Mouse (Mus musculus): ENCODE measurements at regions not wholly inside any gene's neighbourhood (a gene's known extent, or its start where the extent isn't known, plus 50 kb on each side); places are given as distances from the start of the nearest gene placed in this dataset.

DNA sequence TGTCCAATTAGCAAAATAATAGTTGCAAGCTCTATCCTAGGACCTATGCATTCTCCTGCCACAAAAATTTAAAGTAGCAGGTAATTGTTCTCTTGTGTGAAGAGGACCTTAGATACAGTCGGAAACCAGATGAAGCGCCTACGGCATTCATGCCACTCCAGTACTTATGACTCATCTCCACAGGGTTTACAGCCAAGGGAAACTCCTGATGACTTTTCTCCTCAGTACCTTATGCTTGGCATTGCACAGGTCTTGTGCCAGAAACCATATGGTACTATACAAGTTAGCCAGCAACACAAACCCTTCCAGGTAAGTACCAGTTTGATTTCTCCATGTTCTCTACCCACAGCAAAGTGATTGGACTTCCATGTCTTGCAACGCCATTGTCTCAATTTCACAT is 606.3 kb upstream of the Dmac1 start:
- DNase-seq (ENCODE audit: low spot score in 2 of 2) = no peak

DNA sequence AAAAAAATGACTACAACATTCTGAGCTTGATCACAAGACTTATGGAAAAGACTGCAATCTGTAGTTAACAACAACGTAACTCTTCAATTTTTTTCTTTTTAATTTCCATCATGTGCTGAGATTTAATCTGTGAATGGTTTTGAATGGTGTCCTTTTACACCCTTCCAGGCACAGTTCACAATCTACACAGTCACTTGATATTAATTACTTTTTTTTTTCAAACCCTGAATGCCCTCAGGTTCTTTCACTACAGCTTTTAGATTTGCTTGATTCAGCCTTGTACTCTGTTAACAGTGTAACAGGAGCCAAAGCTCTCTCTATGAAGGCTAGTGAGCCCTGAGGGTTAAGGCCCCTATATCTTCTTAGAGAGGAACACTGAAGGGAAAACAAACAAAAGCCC is 591.7 kb upstream of the Dmac1 start:
- no peak for DNase-seq (ENCODE audit: low spot score in 2 of 2)

DNA sequence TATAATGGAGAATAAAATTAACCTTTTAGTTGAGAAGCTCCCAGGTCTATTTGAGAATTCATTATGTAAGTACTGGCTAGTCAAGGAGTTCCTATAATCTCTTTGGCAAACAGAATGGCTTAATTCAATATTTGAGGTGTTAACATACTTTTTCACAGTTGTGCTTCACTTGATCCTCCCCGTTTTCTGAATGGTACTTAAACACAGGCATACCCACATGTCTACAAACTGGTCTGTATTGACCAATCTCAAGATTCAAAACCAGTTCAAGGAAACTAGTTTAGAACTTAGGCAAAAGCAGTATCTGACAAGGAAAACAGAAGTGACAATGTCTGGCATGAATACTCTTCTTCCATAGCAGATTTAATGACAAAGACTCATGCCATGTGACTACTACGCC is 583.0 kb upstream of the Dmac1 start:
- DNase-seq (ENCODE audit: low spot score in 2 of 2) = no peak

DNA sequence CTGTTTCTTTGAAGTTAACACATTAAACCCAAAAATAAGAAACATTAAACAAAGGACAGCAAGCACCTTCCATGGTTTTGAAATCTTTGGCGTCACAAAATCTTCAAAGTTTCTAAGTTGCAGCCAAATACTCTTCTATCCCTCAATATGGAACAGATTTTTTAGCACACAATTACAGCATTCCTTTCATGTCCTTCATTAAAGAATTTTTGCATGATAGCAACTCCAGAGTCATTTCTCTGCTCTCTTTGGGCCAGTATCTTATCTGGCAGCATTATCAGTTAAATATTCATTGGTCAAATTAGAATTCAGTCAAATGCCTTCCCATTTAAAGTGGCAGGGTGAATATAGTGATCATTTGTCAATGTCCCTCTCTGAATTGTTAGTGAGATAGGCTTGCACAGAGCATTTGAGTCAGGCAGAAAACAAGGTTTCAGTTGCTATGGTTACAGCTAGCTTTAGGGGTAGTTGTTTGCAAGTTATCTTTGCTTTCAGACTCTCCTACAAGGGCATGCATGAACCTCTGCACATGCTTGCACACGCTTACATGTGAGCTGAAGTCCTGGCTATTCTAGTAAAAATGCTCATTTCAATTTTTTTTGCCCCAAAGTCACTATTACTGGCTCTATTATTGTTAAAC is 579.8 kb upstream of the Dmac1 start:
- DNase-seq (ENCODE audit: low spot score in 2 of 2) = no peak

DNA sequence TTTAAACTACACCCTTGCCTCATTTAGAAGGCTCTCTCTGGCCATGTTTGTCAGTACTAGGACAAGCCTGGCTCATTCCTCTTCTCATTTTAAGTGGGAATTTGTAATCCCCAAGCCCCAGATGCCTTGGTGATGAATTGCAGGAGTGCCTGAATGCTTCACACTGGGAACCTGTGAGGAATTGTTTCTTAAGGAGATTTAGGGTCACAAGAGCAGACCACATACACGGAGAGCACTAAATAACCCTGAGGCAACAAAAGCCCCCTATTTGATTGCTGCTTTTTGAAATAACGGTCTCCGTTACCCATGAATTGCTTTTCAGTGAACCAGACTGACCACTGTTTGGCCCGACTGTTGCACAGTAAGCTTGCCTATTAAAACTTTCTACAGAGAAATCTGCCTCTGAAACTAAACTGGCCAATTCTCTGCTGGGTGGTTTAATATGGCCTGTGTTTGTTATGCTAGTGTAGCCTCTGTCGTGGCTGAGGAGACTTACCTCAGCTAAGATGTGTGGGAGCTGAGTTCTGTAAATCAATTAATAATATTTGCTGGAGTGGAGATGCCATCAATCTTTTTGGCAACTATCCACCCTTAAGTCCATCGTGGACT is 577.7 kb upstream of the Dmac1 start:
- DNase-seq (ENCODE audit: low spot score in 2 of 2) = no peak

DNA sequence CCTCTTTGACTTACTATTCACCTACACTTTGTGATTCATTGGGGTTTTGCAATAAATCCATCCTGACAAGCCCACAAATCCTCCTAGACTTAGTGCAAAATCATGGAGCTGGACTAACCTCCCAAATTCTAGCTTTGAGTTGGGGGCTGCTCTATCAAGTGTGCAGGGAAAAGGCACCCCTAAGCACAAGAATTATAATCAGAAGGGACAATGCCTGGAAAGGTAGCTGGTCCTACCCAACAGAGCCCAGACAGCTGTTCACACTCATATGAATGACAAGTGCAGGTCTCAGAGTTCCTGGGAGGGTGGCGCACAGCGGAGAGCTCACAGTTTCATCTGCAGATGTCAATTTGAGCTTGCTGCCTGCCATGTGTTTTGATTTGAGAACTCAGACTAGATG is 572.2 kb upstream of the Dmac1 start:
- no peak for DNase-seq (ENCODE audit: low spot score in 2 of 2)

DNA sequence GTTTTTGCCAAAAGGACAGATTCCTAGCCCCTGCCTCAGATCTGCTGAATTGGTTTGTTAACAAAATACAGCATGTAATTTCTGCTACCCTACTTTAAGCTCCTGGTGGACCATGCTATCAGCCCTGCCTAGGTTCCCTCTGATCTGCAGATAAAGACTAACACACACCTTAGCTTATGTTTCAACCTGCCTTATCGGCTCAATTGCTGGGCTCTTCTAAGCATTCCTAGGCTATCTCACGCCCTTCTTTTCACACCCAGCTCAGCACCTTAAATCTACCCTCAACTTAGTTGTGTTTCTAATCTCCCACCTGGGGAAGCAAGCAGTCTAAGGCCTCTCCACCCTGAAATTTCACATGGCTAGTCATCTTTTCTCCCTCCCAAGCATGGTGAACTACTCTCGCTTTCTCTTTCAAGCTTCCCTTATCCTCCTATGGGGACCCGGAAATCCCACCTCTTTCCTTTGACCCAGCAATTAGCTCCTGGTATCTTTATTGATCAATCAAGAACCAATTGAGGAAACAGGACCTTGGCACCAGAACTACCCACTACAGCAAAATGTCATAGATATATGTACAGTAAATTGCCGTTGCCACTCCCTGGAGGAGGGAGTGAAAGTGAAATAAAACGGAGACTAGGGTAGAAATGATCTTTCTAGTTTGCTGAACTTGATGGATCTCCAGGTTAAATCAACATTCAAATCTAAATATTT is 569.7 kb upstream of the Dmac1 start:
- DNase-seq (ENCODE audit: low spot score in 2 of 2) = no peak

DNA sequence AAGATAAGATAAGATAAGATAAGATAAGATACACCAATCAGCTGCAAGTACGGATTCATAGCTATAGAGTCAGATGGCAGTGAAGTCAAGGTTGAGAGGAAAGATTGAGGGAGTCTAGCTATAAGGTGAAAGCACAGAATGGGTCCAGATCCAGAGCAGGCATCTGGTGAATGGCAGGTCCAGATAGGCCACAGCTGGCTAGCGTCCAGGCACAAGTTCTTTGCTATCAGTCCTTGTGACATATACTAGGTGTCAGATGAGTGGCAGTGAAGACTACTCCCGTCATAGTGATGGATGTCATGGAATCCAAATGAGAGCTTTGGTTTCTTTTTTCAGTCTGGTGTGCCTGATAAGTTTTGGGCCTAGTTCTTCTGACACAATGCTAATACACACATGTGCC is 566.9 kb upstream of the Dmac1 start:
- no peak for DNase-seq (ENCODE audit: low spot score in 2 of 2)

DNA sequence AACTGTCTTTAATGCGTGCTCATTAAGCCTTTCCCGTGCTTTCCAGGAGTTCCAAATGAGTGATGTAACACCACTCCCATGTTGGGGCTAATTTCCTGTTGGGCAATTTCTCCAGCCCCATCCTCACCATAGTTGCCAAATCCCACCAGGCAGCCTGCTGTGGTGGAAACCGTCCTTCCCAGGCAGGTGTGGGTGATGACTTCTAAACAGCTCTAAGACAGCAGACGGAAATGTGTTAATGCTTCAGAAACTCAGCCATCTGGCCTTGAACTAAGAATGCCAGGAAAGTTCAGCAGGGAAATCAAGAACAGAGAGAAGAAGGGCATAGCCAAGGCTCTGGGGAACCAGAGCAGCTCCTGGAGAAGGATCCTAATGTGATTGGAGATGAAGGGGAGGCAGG is 560.5 kb upstream of the Dmac1 start:
- DNase-seq (ENCODE audit: low spot score in 2 of 2) = no peak

DNA sequence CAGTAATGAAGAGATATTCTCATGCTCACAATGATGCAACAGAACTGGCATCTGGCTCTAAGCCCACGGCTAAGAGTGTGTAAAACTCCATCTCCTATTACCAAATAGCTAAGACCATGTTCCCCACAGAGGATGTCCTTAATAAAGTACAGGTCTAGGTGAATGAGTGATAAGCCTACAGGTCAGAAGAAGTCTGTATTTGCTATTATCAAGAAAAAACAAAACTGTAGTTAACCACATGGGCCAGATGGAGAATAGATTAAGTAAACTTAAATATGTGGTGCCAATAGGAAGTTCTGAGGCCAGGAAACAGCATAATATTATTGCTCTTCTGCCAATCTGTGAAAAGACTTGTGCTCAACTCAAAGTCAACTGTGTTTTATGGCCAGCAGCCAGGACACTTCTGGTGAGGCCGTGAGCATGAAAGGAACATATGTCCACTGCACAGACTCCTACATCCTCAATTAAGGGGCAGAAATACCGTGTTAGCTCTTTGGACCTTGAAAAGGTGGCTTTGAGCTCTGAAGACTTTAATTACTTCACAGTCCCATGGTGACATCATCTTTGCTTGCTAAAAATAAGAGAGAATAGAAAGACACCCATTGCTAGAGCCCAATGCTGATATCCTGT is 549.1 kb upstream of the Dmac1 start:
- no peak for DNase-seq (ENCODE audit: low spot score in 2 of 2)

DNA sequence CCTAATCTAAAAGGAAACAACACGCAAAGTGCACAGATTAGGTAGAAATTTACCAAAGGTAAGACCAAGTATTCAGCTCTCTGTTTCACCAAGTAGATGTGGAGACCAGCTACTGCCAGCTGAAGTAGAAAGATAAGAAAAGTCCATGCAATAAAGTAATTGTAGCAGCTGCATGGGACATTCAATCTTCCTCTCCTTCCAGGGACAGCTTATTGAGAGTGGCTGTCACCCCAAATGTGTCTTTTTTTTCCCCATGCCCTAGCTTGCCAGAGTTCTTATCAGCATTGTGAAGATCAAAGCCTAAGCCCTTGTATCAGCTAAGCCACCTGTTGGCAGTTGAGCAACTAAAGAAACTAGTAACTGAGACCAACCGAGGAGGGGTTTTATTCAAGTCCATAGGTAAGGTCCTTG is 541.1 kb upstream of the Dmac1 start:
- no peak for DNase-seq (ENCODE audit: low spot score in 2 of 2)

DNA sequence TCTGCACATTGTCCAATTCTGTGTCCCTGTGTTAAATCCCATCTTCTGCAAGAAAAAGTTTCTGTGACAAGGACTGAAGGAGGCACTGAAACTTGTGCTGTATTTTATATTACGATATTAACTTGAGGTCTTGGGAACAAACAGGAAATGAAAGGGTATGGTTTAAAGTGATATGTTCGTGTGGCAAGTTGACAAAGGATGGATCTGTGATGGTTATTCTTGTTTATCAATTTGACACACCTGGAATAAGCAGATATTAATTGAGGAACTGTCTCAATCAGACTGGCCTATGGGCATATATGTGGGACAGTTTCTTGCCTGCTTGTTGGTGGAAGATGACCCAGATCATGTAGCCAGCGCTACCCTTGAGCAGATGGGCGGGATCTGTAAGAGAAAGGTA is 537.9 kb upstream of the Dmac1 start:
- DNase-seq (ENCODE audit: low spot score in 2 of 2) = no peak

DNA sequence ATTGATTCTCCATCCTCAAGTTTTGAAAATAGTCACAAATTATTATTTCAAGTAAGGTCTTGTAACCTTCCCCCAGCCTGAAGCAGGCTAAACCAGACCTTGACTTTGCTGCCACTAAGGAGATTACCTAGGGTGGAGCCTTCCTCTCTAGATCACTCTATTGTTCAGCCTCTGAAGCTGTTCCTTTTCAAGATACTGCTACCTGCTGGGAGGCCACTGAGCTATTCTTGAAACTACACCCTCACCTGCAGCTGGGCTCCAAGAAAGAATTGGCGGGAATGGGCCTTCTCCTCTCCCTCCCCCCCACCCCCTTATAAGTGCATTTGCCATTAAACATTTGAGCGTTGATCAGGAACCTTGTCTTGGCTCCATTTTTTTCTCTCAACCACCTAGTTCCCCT is 534.2 kb upstream of the Dmac1 start:
- no peak for DNase-seq (ENCODE audit: low spot score in 2 of 2)

DNA sequence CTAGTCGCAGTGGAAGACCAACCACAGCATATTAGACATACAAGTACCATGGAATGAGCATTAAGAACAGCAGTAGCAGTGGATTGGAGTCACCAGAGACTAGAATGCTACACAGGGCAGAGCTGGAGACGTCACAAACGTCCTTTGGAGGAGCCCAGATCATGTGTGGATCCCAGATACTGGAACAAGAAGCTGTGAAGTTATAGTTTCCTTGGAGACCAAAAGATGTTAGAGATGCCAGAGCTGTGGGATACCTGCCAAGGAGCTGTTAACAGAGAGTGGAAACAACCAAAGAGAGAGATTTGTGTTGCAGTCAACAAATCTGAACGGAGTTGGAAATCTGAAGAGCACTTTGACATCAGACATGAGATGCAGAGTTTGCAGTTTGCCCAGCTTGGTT is 523.8 kb upstream of the Dmac1 start:
- peak; percentile 3 to 14 for DNase-seq (ENCODE audit: low spot score in 2 of 2)

DNA sequence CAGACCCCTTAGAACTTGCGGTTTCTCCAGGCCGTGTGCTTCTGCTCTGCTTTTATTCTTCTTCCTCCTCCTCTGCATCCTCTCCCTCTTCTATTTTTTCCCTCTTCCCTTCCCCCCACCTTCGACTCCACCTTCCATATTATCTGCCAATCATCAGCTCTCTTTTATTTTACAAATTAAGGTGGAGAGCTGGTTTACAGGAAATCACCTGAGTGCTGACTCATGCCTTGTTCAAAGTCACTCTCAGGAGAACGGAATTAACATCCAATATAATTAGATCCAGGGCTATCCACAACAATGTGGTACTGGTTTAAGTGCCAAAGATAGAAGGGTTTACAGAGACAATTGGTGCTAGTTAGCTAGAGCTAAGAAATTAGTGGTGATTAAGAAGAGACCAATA is 523.1 kb upstream of the Dmac1 start:
- no peak for DNase-seq (ENCODE audit: low spot score in 2 of 2)

DNA sequence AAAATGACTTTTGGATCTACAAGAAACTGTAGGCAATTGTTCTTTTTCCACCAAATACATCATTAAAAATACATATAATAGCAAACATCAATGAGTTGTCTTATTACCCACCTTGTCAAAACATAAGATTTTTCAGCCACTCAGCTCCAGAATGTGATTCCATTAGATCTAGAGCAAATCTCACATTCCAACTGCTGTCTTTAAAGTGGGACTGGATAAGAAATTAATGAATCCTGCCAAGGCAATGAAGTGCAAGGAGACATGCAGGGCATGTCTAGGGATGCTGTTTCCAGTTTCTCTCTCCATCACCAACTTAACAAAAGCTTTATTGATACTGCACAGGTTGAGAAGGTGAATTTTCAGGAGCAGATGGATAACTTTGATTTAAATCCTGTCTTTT is 513.7 kb upstream of the Dmac1 start:
- DNase-seq (ENCODE audit: low spot score in 2 of 2) = no peak

DNA sequence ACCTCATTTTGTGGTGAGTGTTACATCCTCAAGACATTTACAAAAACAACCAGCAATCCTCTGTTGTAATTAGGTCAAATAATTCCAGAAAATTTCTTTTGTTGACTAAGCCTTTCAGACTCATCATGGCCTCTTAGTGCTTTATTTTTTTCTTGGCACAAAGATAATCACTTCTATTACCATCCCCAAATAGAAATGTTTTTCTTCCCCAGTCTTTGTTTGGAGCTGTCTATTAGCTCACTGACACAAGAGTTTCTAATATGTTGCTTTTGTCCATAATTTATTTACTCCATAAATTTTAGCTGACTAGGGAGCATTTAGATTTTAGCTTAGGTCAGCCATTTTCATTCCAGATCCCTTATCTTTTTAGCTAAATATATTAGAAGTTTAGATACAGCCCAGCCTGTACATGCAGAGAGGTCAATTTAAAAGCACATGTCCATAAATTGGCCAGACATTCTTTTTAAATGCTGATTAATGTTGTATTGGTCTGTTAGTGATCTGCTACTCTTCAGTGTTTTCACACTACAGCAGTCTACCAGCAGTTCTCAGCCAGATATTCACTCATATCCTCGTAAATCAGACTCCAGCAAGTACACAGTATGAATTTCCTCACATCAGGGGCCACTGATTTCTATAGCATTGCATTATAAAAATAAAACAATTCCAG is 513.0 kb upstream of the Dmac1 start:
- DNase-seq (ENCODE audit: low spot score in 2 of 2) = no peak

DNA sequence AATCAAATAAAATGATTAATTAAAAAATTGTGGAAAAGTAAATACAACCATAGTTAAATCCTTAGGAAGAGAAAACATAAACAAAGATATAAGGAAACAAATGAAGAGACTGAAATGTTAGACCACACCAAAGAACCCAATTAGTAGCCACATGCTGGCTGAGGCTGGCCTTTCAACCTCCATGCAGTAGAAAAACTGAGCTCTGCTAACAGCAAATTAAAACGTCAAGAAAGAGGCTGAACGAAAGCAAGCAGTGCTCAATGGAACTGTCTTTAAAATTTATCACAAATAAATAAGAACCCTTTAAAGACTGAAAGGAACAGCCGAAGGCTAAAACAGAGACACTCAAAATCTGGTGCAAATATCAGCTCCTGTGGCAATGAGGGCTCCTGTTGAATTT is 509.3 kb upstream of the Dmac1 start:
- DNase-seq (ENCODE audit: low spot score in 2 of 2) = no peak

DNA sequence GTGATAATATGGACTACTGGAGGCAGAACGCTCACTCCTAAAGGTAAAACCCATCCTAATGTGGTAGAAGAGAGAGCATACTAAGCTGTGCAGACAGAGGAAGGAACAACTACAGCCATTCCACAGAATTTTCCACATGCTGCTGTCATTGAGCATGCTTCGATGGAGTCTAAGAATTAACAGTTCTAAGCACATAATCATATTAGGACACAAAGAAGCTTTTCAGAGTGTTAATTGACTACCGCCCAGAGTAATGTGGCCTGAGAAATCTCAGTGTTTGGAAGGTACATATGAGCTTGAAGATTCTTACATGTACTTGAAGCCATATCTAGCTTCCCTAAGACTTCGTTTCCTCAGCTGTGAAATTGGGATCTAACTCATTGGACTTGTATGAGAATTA is 508.3 kb upstream of the Dmac1 start:
- no peak for DNase-seq (ENCODE audit: low spot score in 2 of 2)

DNA sequence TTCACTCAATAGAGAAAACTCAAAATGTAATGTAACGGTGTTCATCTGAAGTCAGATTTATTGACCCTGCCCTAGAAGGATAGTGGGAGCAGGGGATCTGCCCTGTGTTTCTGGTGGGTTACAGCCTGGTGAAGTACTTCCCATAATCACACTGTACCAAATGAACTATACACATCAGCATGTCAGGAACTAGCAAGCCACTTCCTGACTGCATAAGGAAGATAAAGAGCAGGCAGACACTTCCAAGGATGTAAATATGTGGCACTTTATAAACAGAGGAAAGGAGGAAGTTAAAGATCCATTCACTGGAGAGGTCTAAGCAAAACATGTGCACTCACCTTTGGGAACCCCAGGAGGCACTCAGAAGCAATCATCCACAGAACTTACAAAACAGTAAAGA is 501.4 kb upstream of the Dmac1 start:
- no peak for DNase-seq (ENCODE audit: low spot score in 2 of 2)

DNA sequence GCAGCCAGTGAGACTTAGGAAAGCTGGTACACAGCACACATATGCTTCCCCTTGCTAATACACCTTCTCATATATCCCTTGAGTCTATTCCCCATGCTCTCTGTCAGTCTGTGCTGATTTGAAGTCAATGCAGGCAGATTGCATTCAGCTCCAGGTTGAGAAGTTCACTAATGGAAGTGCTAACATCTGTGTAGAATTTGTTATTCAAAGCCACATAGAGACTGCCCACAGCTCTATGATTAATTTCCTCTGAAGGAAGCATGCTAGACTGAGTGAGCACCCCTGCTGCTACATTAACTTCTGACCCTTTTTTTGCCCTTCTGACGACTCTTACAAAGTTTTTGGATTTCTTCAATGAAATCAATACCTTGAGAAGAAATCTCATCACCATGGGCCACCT is 486.0 kb upstream of the Dmac1 start:
- no peak for DNase-seq (ENCODE audit: low spot score in 2 of 2)

DNA sequence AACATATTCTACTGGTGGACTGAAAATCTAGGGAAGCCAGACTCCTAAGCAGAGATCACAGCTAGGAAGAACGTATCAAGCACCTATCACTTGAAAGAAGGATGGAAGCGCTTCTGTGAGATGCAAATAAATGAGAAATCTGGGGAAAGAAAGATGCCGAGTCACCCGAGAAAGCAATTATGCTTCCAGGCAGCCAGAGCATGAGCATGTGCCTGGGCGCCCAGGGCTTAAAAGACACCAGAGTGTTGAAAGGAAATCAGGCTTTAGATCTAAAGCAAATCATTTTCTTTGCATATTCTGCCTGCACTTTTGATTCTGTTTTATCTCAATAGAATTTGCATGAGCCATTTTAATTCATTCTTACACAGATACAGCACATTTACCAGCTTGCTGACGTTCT is 466.5 kb upstream of the Dmac1 start:
- DNase-seq (ENCODE audit: low spot score in 2 of 2) = no peak

Data from layer of hippocampus, postnatal 10 days (tissue).